In the genomic region with DNA sequence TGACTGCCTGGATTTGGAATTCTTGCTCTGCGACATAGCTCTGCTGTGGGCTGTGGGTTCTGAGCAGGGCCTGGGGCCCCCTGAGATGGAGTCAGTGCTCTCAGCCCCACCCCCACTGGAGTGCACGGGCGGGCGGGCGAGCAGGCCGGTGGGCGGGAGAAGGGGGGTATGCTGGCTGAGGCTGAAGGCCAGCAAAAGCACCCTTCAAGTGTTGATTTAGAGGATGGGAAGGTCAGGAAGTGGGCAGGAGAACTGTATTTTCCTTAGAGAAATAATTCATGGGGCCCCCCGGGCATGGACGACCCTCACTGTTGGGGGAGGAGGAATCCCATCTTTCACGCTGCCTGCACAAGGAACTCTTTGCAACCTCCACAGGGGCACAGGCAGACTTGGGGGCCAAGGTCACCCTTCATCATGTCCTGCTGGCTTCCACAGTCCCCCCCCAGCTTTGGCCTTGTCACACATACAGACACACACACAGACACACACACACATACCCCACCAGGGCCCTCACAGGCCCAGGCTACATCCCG, we compare ENCODE assay signal across 10 mouse cellular contexts. TPM values are rescaled to one million over a fixed set of nuclear protein-coding genes. Genes with fewer than 3 reads are reported as not detected.
DNase-seq lines count a peak whose midpoint lies in the region; ATAC-seq lines count a peak whose summit lies in the region.
"Had no signal": no experiment of that assay in that cellular context is flagged by ENCODE, and none has a peak within 500 bp of the region (broad histone marks: within the 10 kb centered on the region; RNA-seq: fewer than 3 reads in every experiment).

No protein-coding gene starts in this region.

- DNase-seq in heart, postnatal 14 days = no peak
- DNase-seq in retina, postnatal 1 day = peak; percentile 38
- DNase-seq in retina, embryonic 14.5 days (ENCODE audit: low spot score) = no peak
- DNase-seq in liver, embryonic 13.5 days = no peak
- DNase-seq in left cerebral cortex, postnatal 4 days = no peak
- no peak for DNase-seq in left cerebral cortex, postnatal 14 days (ENCODE audit: low spot score in 2 of 2)
- DNase-seq in cerebellum, adult 11 months = no peak

- H3K27me3 ChIP-seq in heart, embryonic 12.5 days (replicated peaks) = no peaks in the 10 kb centered on the region
- H3K27me3 ChIP-seq in liver, embryonic 13.5 days = no peaks in the 10 kb centered on the region
- H3K27me3 ChIP-seq: hindbrain, embryonic 15.5 days had no signal

- H3K27ac ChIP-seq in heart, embryonic 12.5 days (ENCODE audit: poor library complexity, severe bottlenecking) = peak overlapping the region; percentile 86
- H3K27ac ChIP-seq in liver, embryonic 13.5 days = peak overlapping the region; percentile 18; the same call in 1 of the 2 replicates
- H3K27ac ChIP-seq: hindbrain, embryonic 15.5 days had no signal

- H3K9ac ChIP-seq in heart, embryonic 12.5 days = peak overlapping the region; percentile 53
- no peak overlapping the region for H3K9ac ChIP-seq in liver, embryonic 13.5 days
- H3K9ac ChIP-seq: hindbrain, embryonic 15.5 days had no signal

- no peaks in the 10 kb centered on the region for H3K9me3 ChIP-seq in heart, embryonic 12.5 days (replicated peaks)
- no peaks in the 10 kb centered on the region for H3K9me3 ChIP-seq in liver, embryonic 13.5 days (replicated peaks)
- H3K9me3 ChIP-seq: hindbrain, embryonic 15.5 days had no signal

- 0 out of 2 replicates have a peak, but pooled peaks cover 3% of the 10 kb centered on the region for H3K36me3 ChIP-seq in heart, embryonic 12.5 days
- peaks cover 24% of the 10 kb centered on the region for H3K36me3 ChIP-seq in liver, embryonic 13.5 days
- H3K36me3 ChIP-seq: hindbrain, embryonic 15.5 days had no signal

- 7% methylated on average over 11 of the region's 11 CpGs for WGBS in heart, embryonic 12.5 days
- WGBS in liver, embryonic 13.5 days (ENCODE audit: insufficient replicate concordance) = 58% methylated on average over 11 of the region's 11 CpGs

- H3K4me3 ChIP-seq in heart, embryonic 12.5 days = no peak overlapping the region
- H3K4me3 ChIP-seq in liver, embryonic 13.5 days (replicated peaks) = no peak overlapping the region
- H3K4me3 ChIP-seq: hindbrain, embryonic 15.5 days had no signal

- ATAC-seq in heart, embryonic 12.5 days (ENCODE audit: insufficient number of reproducible peaks, low FRiP score) = peak; percentile 59; the same call in 1 of the 2 replicates
- no peak for ATAC-seq in liver, embryonic 13.5 days (ENCODE audit: low read depth)

- peak overlapping the region; percentile 30 for H3K4me2 ChIP-seq in heart, embryonic 12.5 days
- no peak overlapping the region for H3K4me2 ChIP-seq in liver, embryonic 13.5 days
- H3K4me2 ChIP-seq: hindbrain, embryonic 15.5 days had no signal

- intact Hi-C loops in heart, postnatal 14 days (cut with DNase I) = no loop called here
- intact Hi-C loops in left cerebral cortex, postnatal 4 days (cut with DNase I) = no loop called here
- intact Hi-C loops in left cerebral cortex, postnatal 14 days (cut with DNase I) = no loop called here

- peaks cover 59% of the 10 kb centered on the region for H3K4me1 ChIP-seq in heart, embryonic 12.5 days (replicated peaks)
- H3K4me1 ChIP-seq in liver, embryonic 13.5 days (replicated peaks) = peaks cover 54% of the 10 kb centered on the region

RNA-seq across cellular contexts. Expression of gene Mrpl23, which starts 10.4 kb away (rescaled TPM):
- polyA plus RNA-seq in heart, embryonic 12.5 days (2016; fragmentation: Nextera tagmentation; extraction: Ambion mirVana) = 12.0 and 15.2 TPM in 2 replicates
- total RNA-seq in heart, postnatal 14 days (2021) = 1 to 10 TPM; 2.7 to 7.4 TPM
- 11.3 and 12.2 TPM in 2 replicates for polyA plus RNA-seq in liver, embryonic 13.5 days (2015; fragmentation: Nextera tagmentation; extraction: Ambion mirVana)
- total RNA-seq in left cerebral cortex, postnatal 4 days (2021) = 10 to 100 TPM in 1 of 2 experiments, 1 to 10 TPM in 1; 9.4 to 11.5 TPM
- 1 to 10 TPM; 4.1 to 8.0 TPM for total RNA-seq in left cerebral cortex, postnatal 14 days (2021)

RNA-seq across cellular contexts. Expression of gene Tnnt3, which starts 44.2 kb away (rescaled TPM):
- 6.4 and 9.3 TPM in 2 replicates for polyA plus RNA-seq in heart, embryonic 12.5 days (2016; fragmentation: Nextera tagmentation; extraction: Ambion mirVana)
- total RNA-seq in heart, postnatal 14 days (2021) = 1 to 10 TPM; 1.2 to 1.4 TPM
- 1.6 and 2.6 TPM in 2 replicates for polyA plus RNA-seq in liver, embryonic 13.5 days (2015; fragmentation: Nextera tagmentation; extraction: Ambion mirVana)
- total RNA-seq in left cerebral cortex, postnatal 4 days (2021) = 1 to 10 TPM in 1 of 2 experiments, not detected in 1; 1.3 TPM
- not detected for total RNA-seq in left cerebral cortex, postnatal 14 days (2021)
- polyA plus RNA-seq: liver, adult 2 months had no signal
